Mouse (Mus musculus): ENCODE results near the gene Rpusd1. TPM values are rescaled to one million over a fixed set of nuclear protein-coding genes. Genes with fewer than 3 reads are reported as not detected.

The Rpusd1 gene
- 10 to 100 TPM; 46.9 to 48.7 TPM for total RNA-seq (2021)

DNA sequence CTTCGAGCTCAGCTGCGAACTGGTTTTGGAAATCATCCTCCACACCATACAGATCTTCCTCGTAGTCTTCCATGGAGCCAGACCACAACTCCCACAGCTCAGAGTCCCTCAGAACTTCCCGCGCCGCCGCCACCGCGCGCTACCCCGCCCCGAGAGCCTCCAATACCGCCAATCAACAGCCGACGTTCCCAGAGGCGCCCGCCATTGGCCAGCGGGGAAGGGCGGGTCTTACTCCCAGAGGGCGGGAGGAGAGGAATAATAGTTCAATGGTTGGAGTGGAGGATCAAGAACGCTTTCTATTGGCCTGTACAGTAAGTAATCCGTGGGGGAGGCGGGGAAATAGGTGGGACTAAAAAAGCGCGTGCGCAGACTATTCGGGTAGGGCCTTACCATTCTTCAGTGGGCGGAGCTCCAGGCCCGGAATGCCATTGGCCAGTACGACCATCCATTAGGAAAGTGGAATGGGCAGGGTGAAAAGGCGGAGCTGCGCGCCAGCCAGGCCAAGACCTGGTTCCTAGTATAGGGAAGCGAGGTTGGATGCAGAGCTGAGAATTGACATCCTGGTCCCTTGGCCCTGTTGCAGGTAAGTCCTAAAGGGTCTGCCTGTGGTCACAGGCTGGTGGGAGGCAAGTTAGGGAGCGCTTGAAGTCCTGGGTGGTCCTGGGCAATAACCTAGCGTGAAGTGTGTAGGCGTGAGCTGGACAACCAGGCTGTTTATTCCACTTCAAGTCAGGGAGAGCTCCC is at the start of gene Rpusd1, which contains the start of gene Chtf18:
TSS of gene Rpusd1 (plus strand) at position 406 of the 744 bp plus-strand sequence.
TSS of gene Chtf18 (minus strand) at position 155 of the 744 bp plus-strand sequence.
- intact Hi-C loops (cut with DNase I): no loop called here
- DNase-seq (ENCODE audit: low spot score in 2 of 2): peak; percentile 99 to 100

DNA sequence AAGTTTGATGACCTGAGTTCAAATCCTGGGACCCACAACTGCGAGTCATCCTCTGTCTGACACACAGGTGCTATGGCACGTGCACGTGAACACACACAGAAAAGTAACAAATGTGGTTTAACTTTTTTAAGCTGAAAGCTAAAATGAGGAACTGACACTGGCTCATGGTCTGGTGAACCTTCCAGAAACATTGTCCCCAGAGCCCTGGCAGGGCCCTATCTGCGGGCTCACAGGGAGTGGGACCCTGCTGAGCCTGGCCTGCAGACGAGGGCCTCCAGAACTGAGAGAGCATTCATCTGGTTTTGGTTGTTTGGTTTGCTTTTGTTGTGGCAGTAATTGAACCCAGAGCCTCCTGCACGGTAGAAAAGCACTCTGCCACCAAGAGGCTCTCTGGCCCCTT is 49.5 kb upstream of the Rpusd1 start:
- intact Hi-C loops (cut with DNase I): no loop called here
- DNase-seq (ENCODE audit: low spot score in 2 of 2): no peak

DNA sequence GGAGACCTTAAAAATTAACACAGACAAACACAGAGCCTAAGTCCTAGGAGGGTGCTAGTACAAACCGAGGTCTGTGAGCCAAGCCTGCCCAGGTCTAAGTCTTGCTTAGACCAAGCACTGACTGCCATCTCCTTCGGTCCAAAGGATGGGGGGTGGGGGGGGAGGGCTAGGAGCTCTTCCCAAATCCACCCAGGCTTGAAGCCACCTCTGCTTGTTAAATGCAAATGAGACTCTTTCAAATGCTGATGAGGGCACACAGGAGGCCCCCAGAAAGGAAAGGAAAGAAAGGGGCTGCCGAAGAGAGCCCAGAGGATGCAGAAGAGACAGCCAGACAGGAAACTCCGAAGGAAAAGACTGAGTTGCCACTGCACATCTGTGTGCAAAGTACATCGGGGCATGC is 47.7 kb upstream of the Rpusd1 start:
- DNase-seq (ENCODE audit: low spot score in 2 of 2): no peak
- intact Hi-C loops (cut with DNase I): no loop called here

DNA sequence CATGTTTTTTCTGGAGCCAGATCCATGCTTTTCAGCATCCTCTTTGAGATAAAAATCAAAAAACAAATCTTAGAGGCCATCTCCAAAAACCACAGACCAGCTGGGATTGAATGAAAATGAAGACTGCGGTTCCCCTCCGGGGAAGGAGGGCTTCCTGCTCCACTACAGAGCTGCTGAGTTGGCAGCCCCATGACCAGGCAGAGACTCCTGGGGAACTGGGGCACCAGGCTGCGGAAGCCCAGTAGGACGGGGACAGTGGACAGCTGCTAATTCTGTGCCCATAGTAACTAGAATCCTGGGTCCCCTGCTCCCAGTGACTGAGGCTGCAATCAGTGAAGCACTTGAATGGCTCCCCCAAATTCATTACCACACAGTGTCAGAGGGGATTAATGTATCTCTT is 45.8 kb upstream of the Rpusd1 start:
- intact Hi-C loops (cut with DNase I): no loop called here
- DNase-seq (ENCODE audit: low spot score in 2 of 2): no peak

DNA sequence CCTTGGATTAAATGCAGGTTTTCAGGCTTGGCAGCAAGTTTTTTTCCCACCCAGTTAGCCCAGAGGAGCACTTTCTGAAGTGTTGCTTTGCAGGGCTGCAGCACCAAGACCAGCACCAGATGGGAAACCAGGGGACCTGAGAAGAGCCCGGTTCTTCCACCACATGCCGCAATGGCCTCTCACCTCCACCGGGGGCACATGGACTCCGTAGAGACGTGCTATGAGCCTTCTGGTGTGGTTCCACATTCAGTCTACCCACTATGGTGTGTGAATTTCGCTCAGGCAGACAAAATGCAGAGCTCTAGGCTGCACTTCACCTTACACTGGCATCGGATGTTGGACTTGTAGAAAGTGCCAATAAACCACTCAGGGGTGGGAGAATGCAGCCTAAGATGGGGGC is 41.1 kb upstream of the Rpusd1 start:
- no peak for DNase-seq (ENCODE audit: low spot score in 2 of 2)
- intact Hi-C loops (cut with DNase I): no loop called here

GRCm38 (mm10) chr17:25688922-25689321 is 38.5 kb upstream of the Rpusd1 start:
- no peak for DNase-seq (ENCODE audit: low spot score in 2 of 2)
- intact Hi-C loops (cut with DNase I): no loop called here

GRCm38 (mm10) chr17:25696263-25696662 is 31.2 kb upstream of the Rpusd1 start:
- intact Hi-C loops (cut with DNase I): loop anchor here (5.0 kb wide), 1 partner anchor 299 kb away; no protein-coding TSS in a partner anchor
- no peak for DNase-seq (ENCODE audit: low spot score in 2 of 2)

DNA sequence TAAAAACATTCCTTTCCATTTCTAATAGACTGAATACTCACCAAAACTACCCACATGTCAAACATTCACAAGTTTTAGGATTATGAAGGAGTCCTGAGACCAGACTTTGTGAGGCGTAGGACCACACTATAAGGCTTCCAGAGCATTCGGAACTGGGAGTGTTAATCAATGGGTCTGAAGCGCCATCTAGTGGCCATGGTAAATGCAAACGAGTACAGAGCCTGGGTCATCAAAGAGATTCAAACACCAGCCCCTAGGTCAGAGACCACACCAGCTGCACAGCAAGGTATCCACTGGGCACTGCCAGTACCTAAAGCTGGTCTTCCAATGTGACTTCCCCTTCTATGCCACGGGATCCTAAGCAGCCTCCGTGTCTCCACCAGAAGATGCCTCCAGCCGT is 29.0 kb upstream of the Rpusd1 start:
- intact Hi-C loops (cut with DNase I): loop anchor here (1.0 to 5.0 kb wide), 3 partner anchors 131 to 301 kb away; no protein-coding TSS in a partner anchor
- peak; percentile 84 to 89 for DNase-seq (ENCODE audit: low spot score in 2 of 2)

GRCm38 (mm10) chr17:25700863-25701496 is 26.5 kb upstream of the Rpusd1 start:
- intact Hi-C loops (cut with DNase I): loop anchor here (10.0 kb wide), 1 partner anchor 386 kb away; the partner anchor contains the start of gene Prss29
- no peak for DNase-seq (ENCODE audit: low spot score in 2 of 2)

- intact Hi-C loops (cut with DNase I): loop anchor here (10.0 kb wide), 1 partner anchor 395 kb away; the partner anchor contains the start of gene Prss29
- DNase-seq (ENCODE audit: low spot score in 2 of 2): no peak
Observed at GRCm38 (mm10) chr17:25709994-25710393, 17.5 kb upstream of the Rpusd1 start.

DNA sequence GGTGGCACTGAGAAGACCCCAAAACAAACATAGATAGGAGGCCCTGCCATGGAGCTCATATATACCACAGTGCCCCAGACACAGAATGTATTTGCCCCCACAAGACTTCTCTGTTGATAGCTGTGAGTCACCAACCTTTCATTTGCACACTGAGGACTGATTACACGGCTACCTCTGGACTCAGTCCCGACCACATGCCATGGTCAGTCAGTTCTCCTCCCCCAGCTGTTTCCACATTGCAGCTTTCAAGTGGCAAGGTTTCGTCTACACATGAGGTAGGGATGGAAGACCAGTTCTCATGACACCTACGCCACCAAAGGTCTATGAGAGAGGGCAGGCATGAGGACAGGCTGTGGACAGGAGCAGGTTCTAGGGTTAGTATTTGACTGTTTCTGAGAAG is 16.3 kb upstream of the Rpusd1 start:
- no peak for DNase-seq (ENCODE audit: low spot score in 2 of 2)
- intact Hi-C loops (cut with DNase I): no loop called here

- intact Hi-C loops (cut with DNase I): no loop called here
- no peak for DNase-seq (ENCODE audit: low spot score in 2 of 2)
Observed at GRCm38 (mm10) chr17:25715627-25716026, 11.8 kb upstream of the Rpusd1 start.

DNA sequence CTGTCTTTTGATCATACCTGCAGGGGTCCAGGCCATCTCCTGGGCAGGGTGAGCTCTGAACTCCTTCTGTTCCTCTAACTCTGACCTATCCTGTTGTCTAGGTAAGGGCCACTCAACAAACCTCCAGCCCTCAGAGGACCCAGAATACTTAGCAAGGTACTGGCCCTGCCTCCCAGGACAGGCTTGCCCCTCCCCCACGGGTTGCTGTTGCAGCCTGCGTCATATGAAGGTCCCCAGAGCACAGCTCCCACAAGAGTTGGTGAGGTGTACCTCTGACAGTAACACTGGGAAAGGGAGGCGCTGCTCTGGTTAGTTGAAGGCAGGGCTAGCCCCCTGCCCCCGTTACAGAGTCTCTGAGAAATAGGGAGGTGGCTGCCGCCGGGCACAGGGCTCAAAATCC is 11.3 kb upstream of the Rpusd1 start:
- intact Hi-C loops (cut with DNase I): no loop called here
- DNase-seq (ENCODE audit: low spot score in 2 of 2): no peak

GRCm38 (mm10) chr17:25716711-25717637 is 10.5 kb upstream of the Rpusd1 start, which contains the start of gene Gng13:
TSS of gene Gng13 (plus strand) at chr17:25717171.
- DNase-seq (ENCODE audit: low spot score in 2 of 2): peak; percentile 47 to 59

DNA sequence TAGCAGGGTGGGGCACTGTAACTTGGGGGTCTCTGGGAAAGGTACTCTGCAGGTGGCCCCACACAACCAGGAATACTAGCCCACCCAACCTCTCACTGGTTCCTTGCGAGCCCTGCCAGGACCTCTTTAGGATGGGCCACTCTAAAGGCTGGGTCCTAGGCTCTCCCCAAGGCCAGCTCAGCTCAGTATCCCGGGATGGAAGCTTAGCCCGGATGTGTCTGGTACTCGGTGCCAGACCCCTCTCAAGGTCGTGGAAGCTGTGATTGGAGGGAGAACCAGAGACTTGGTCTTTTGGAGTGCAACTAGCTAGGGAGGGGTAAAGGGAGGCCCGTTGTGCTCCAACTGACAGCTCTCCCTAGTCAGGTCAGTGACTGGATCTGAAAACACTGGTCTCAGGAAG is 9.8 kb upstream of the Rpusd1 start:
- intact Hi-C loops (cut with DNase I): no loop called here
- DNase-seq (ENCODE audit: low spot score in 2 of 2): no peak

More at GRCm38 (mm10) chr17:25716711-25717637, 10.5 kb upstream of the Rpusd1 start, which contains the start of gene Gng13:
- intact Hi-C loops (cut with DNase I): no loop called here

- intact Hi-C loops (cut with DNase I): no loop called here
- DNase-seq (ENCODE audit: low spot score in 2 of 2): no peak
Observed at GRCm38 (mm10) chr17:25721476-25721875, 6.0 kb upstream of the Rpusd1 start.

GRCm38 (mm10) chr17:25723470-25723869 is 4.0 kb upstream of the Rpusd1 start:
- intact Hi-C loops (cut with DNase I): no loop called here
- no peak for DNase-seq (ENCODE audit: low spot score in 2 of 2)

DNA sequence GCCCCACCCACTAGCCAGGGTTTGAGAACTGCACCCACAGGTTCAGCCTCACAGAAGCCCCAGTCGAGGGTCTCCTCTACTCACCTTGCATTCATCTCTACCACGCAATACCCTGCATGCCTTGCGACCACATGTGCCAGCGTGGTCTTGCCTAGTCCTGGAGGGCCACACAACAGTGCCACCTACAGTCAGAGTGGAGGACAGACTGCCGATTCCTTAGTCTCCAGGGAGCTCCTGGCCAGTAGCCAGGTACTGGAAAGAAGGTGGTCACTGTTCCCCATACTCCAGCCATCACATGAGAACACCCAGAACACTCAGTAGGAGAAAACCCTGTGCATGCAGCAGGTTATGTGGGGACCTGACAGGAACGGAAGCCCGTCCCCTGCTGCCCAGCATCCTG is 3.6 kb upstream of the Rpusd1 start:
- no peak for DNase-seq (ENCODE audit: low spot score in 2 of 2)
- intact Hi-C loops (cut with DNase I): no loop called here

DNA sequence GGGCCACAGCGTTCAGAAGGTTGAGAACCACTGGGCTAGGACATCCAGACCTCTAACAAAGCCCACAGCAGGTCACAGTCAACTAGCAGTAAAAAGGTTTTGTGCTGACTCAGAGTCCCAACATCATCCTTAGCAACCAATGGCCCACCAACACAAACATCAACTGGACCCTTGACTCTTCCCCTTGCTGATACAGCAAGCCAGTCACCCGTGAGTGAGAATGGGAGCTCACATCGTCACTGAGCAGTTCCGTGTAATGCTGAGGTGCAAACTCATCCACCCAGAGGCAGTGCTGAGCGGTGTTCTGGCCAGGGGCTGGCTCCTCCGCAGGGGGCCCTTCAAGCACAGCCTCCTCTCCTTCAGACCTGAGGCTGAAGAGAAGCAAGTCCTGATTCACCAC is 2.2 kb upstream of the Rpusd1 start:
- DNase-seq (ENCODE audit: low spot score in 2 of 2): no peak

DNA sequence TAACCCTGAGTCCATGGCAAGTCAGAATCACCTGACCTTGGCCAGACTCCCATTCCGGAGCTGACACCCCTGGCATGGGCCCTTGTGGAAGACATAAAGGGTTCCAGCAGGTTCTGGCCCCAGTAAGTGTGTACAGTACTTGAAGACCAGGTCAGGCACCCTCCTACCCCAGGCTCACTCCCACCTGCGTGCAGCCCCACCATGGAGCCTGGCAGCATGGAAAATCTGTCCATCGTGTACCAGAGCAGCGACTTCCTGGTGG is 470 bp downstream of the Rpusd1 start:
- intact Hi-C loops (cut with DNase I): no loop called here

More for the DNA sequence above, 2.2 kb upstream of the Rpusd1 start:
- intact Hi-C loops (cut with DNase I): no loop called here

More for the DNA sequence above, 470 bp downstream of the Rpusd1 start:
- DNase-seq (ENCODE audit: low spot score in 2 of 2): peak in 1 of 2 experiments; percentile 11

Measured in left cerebral cortex, postnatal 25 days (tissue).